Mouse (Mus musculus) lung, embryonic 16.5 days (tissue): ENCODE results near the gene Dhrs13. TPM values are rescaled to one million over a fixed set of nuclear protein-coding genes. Genes with fewer than 3 reads are reported as not detected.

ENCODE experiments used
- ATAC-seq: fragments of 200-750 bp; cut with Nextera tagmentation; 2 replicates; pipeline ENCODE4 v1.8.0; 2017; ENCODE audit warnings: low read depth, mild to moderate bottlenecking, moderate library complexity
- H3K27ac ChIP-seq: fragments of 300-500 bp; sonication (generic); 2 replicates; pipeline ENCODE4 v1.5.1; 2014; ENCODE audit warnings: mild to moderate bottlenecking, control low read depth, low read length
- H3K27me3 ChIP-seq: fragments of 300-500 bp; sonication (generic); 2 replicates; pipeline ENCODE4 v1.6.1; 2014; ENCODE audit warnings: low read depth, low read length, mixed read lengths; ENCODE audit not compliant: control insufficient read depth, insufficient read depth
- H3K36me3 ChIP-seq: fragments of 300-500 bp; sonication (generic); 2 replicates; pipeline ENCODE4 v1.6.1; 2014; ENCODE audit warnings: low read length; ENCODE audit not compliant: control insufficient read depth, insufficient read depth
- H3K4me1 ChIP-seq: fragments of 300-500 bp; sonication (generic); replicated peaks from 2 replicates; pipeline ENCODE4 v1.6.1; 2014; ENCODE audit warnings: low read length, mixed read lengths; ENCODE audit not compliant: control insufficient read depth, insufficient read depth
- H3K4me2 ChIP-seq: fragments of 300-500 bp; sonication (generic); 2 replicates; pipeline ENCODE4 v1.6.1; 2014; ENCODE audit warnings: low read depth, low read length, control low read depth
- H3K4me3 ChIP-seq: fragments of 300-500 bp; sonication (generic); 2 replicates; pipeline ENCODE4 v1.5.1; 2014; ENCODE audit warnings: mild to moderate bottlenecking, low read length, control low read depth
- H3K9ac ChIP-seq: fragments of 300-500 bp; sonication (generic); 2 replicates; pipeline ENCODE4 v1.6.1; 2014; ENCODE audit warnings: low read length, control low read depth
- H3K9me3 ChIP-seq: fragments of 300-500 bp; sonication (generic); 2 replicates; pipeline ENCODE4 v1.6.1; 2016; ENCODE audit warnings: low read length; ENCODE audit not compliant: control insufficient read depth
- WGBS: fragments of 180-500 bp; shearing (Covaris S2); extraction: QIAGEN DNeasy Blood & Tissue Kit; methylation state at CpG from one replicate; pipeline ENCODE4 v1.1.7; 2014; 5-methylcytosine and 5-hydroxymethylcytosine counted together
- polyA plus RNA-seq: library from polyadenylated mRNA; unstranded; fragments of >200 nt; fragmentation: Nextera tagmentation; extraction: Ambion mirVana; gene quantifications from 2 replicates; pipeline ENCODE4 v1.2.1, GENCODE M21; 2015

Dhrs13 gene
- polyA plus RNA-seq, 1 experiment from 2014 or later = 14.5 TPM

GRCm38 (mm10) chr11:78006446-78006845 lies 25.6 kb upstream of the Dhrs13 start:
- Histone ChIP-seq H3K27ac (no peak overlapping the region), H3K9ac (no peak overlapping the region), H3K4me3 (no peak overlapping the region), H3K27me3 (no peaks in the 10 kb centered on the region), H3K9me3 (no peaks in the 10 kb centered on the region), H3K4me2 (no peak overlapping the region), H3K36me3 (peaks cover 33% of the 10 kb centered on the region), H3K4me1 (no peaks in the 10 kb centered on the region)
- no peak for ATAC-seq
- WGBS = 88% methylated on average over 5 of the region's 5 CpGs

GRCm38 (mm10) chr11:78019676-78020075 lies 12.4 kb upstream of the Dhrs13 start:
- 19% methylated on average over 4 of the region's 4 CpGs for WGBS
- no peak overlapping the region for H3K9ac ChIP-seq
- H3K27me3 ChIP-seq = no peaks in the 10 kb centered on the region
- ATAC-seq = peak; percentile 54; the same call in 1 of the 2 replicates
- no peak overlapping the region for H3K4me3 ChIP-seq
- no peak overlapping the region for H3K27ac ChIP-seq
- H3K4me1 ChIP-seq = no peaks in the 10 kb centered on the region
- H3K36me3 ChIP-seq = peaks cover 62% of the 10 kb centered on the region
- no peaks in the 10 kb centered on the region for H3K9me3 ChIP-seq
- H3K4me2 ChIP-seq = no peak overlapping the region

GRCm38 (mm10) chr11:78023607-78024006 lies 8.5 kb upstream of the Dhrs13 start:
- H3K4me3 ChIP-seq = no peak overlapping the region
- WGBS = 83% methylated on average over 8 of the region's 8 CpGs
- no peaks in the 10 kb centered on the region for H3K27me3 ChIP-seq
- no peak overlapping the region for H3K4me2 ChIP-seq
- no peaks in the 10 kb centered on the region for H3K9me3 ChIP-seq
- H3K9ac ChIP-seq = no peak overlapping the region
- ATAC-seq = no peak
- no peaks in the 10 kb centered on the region for H3K4me1 ChIP-seq
- no peak overlapping the region for H3K27ac ChIP-seq
- peaks cover 58% of the 10 kb centered on the region for H3K36me3 ChIP-seq

GRCm38 (mm10) chr11:78029240-78029639 lies 2.8 kb upstream of the Dhrs13 start:
- no peak overlapping the region for H3K9ac ChIP-seq
- no peak overlapping the region for H3K4me2 ChIP-seq
- no peak overlapping the region for H3K27ac ChIP-seq
- no peak overlapping the region for H3K4me3 ChIP-seq
- H3K9me3 ChIP-seq = no peaks in the 10 kb centered on the region
- WGBS = 93% methylated on average over 8 of the region's 8 CpGs
- ATAC-seq = no peak
- no peaks in the 10 kb centered on the region for H3K27me3 ChIP-seq
- peaks cover 20% of the 10 kb centered on the region for H3K4me1 ChIP-seq
- peaks cover 32% of the 10 kb centered on the region for H3K36me3 ChIP-seq

GRCm38 (mm10) chr11:78030600-78030999 lies 1.5 kb upstream of the Dhrs13 start:
- ATAC-seq = no peak
- Histone ChIP-seq H3K36me3 (peaks cover 21% of the 10 kb centered on the region), H3K4me1 (peaks cover 20% of the 10 kb centered on the region), H3K4me2 (no peak overlapping the region), H3K9ac (no peak overlapping the region), H3K4me3 (no peak overlapping the region), H3K27me3 (no peaks in the 10 kb centered on the region), H3K27ac (no peak overlapping the region), H3K9me3 (no peaks in the 10 kb centered on the region)
- WGBS = 53% methylated on average over 2 of the region's 2 CpGs

GRCm38 (mm10) chr11:78031389-78031788 lies 691 bp upstream of the Dhrs13 start:
- H3K27ac ChIP-seq = no peak overlapping the region

GRCm38 (mm10) chr11:78032809-78033195 lies 722 bp downstream of the Dhrs13 start:
- no peak for ATAC-seq
- Histone ChIP-seq H3K9me3 (no peaks in the 10 kb centered on the region), H3K4me3 (peak overlapping the region; percentile 67), H3K36me3 (peaks cover 8% of the 10 kb centered on the region; the same call in 1 of the 2 replicates), H3K9ac (peak overlapping the region; percentile 86), H3K27ac (peak overlapping the region; percentile 90; the same call in 1 of the 2 replicates), H3K4me1 (peaks cover 29% of the 10 kb centered on the region), H3K27me3 (no peaks in the 10 kb centered on the region), H3K4me2 (peak overlapping the region; percentile 87)
- WGBS = 6% methylated on average over 5 of the region's 5 CpGs

More at GRCm38 (mm10) chr11:78031389-78031788, 691 bp upstream of the Dhrs13 start:
- H3K4me1 ChIP-seq = peaks cover 20% of the 10 kb centered on the region
- H3K36me3 ChIP-seq = peaks cover 13% of the 10 kb centered on the region
- H3K4me3 ChIP-seq = peak overlapping the region; percentile 67; the same call in 1 of the 2 replicates
- ATAC-seq = no peak
- no peaks in the 10 kb centered on the region for H3K9me3 ChIP-seq
- no peaks in the 10 kb centered on the region for H3K27me3 ChIP-seq
- H3K9ac ChIP-seq = no peak overlapping the region
- H3K4me2 ChIP-seq = peak overlapping the region; percentile 87
- 38% methylated on average over 6 of the region's 6 CpGs for WGBS

- Histone ChIP-seq H3K4me2 (no peak overlapping the region), H3K27me3 (no peaks in the 10 kb centered on the region), H3K9me3 (no peaks in the 10 kb centered on the region), H3K36me3 (peaks cover 6% of the 10 kb centered on the region; the same call in 1 of the 2 replicates), H3K27ac (no peak overlapping the region), H3K4me3 (no peak overlapping the region), H3K9ac (no peak overlapping the region), H3K4me1 (peaks cover 36% of the 10 kb centered on the region)
- 91% methylated on average over 23 of the region's 23 CpGs for WGBS
- ATAC-seq = no peak
These were observed 2.0 kb downstream of the Dhrs13 start for GRCm38 (mm10) chr11:78033931-78034617.

- ATAC-seq = no peak
- H3K9ac ChIP-seq = no peak overlapping the region
These were observed 4.7 kb downstream of the Dhrs13 start for GRCm38 (mm10) chr11:78036791-78037190.

More at GRCm38 (mm10) chr11:78036791-78037190, 4.7 kb downstream of the Dhrs13 start:
- H3K27ac ChIP-seq = no peak overlapping the region
- no peak overlapping the region for H3K4me2 ChIP-seq
- peaks cover 26% of the 10 kb centered on the region for H3K4me1 ChIP-seq
- no peak overlapping the region for H3K4me3 ChIP-seq
- 79% methylated on average over 10 of the region's 10 CpGs for WGBS
- no peaks in the 10 kb centered on the region for H3K27me3 ChIP-seq
- H3K36me3 ChIP-seq = peaks cover 2% of the 10 kb centered on the region; the same call in 1 of the 2 replicates
- H3K9me3 ChIP-seq = no peaks in the 10 kb centered on the region
